Mouse (Mus musculus) CD4-positive, CD25-positive, alpha-beta regulatory T cell, adult 4 months (primary cell): ENCODE results near the gene 1600002K03Rik. TPM values are rescaled to one million over a fixed set of nuclear protein-coding genes. Genes with fewer than 3 reads are reported as not detected.
A peak's percentile ranks its signal among the peaks of the same experiment; 100 is the strongest.

Source experiments
- ATAC-seq: one replicate; pipeline ENCODE4 v1.8.0; 2017
- polyA plus RNA-seq, 2 experiments: library from polyadenylated mRNA; unstranded; fragments of 100-300 nt; shearing (Covaris generic); gene quantifications; one replicate each; pipeline ENCODE4 v1.2.1; 2017

Gene 1600002K03Rik
- 10 to 100 TPM; 21.6 to 23.5 TPM for polyA plus RNA-seq

- ATAC-seq: peak; percentile 87
These were observed at the start of gene 1600002K03Rik for GRCm38 (mm10) chr10:80172527-80173292. TSS of gene 1600002K03Rik (plus strand) at chr10:80172944.

GRCm38 (mm10) chr10:80123932-80124562 is 48.7 kb upstream of the 1600002K03Rik start:
- ATAC-seq: no peak

GRCm38 (mm10) chr10:80127920-80128319 is 44.8 kb upstream of the 1600002K03Rik start:
- ATAC-seq: no peak

GRCm38 (mm10) chr10:80129846-80130245 is 42.9 kb upstream of the 1600002K03Rik start:
- no peak for ATAC-seq

GRCm38 (mm10) chr10:80130403-80131031 is 42.2 kb upstream of the 1600002K03Rik start:
- ATAC-seq: no peak

- no peak for ATAC-seq
These were observed 41.3 kb upstream of the 1600002K03Rik start for GRCm38 (mm10) chr10:80131316-80131951.

GRCm38 (mm10) chr10:80131952-80132350 is 40.8 kb upstream of the 1600002K03Rik start:
- ATAC-seq: no peak

GRCm38 (mm10) chr10:80133226-80133849 is 39.4 kb upstream of the 1600002K03Rik start:
- ATAC-seq: no peak

- ATAC-seq: no peak
These were observed 38.3 kb upstream of the 1600002K03Rik start for GRCm38 (mm10) chr10:80134421-80134820.

- no peak for ATAC-seq
These were observed 37.6 kb upstream of the 1600002K03Rik start for GRCm38 (mm10) chr10:80135161-80135560.

- no peak for ATAC-seq
These were observed 37.1 kb upstream of the 1600002K03Rik start for GRCm38 (mm10) chr10:80135641-80136040.

- no peak for ATAC-seq
These were observed 36.4 kb upstream of the 1600002K03Rik start for GRCm38 (mm10) chr10:80136179-80136951.

GRCm38 (mm10) chr10:80136952-80137625 is 35.7 kb upstream of the 1600002K03Rik start:
- no peak for ATAC-seq

GRCm38 (mm10) chr10:80137626-80138552 is 34.9 kb upstream of the 1600002K03Rik start:
- no peak for ATAC-seq

- ATAC-seq: peak; percentile 4
These were observed 33.9 kb upstream of the 1600002K03Rik start, which contains the start of gene Atp5d for GRCm38 (mm10) chr10:80138553-80139438. TSS of gene Atp5d (plus strand) at chr10:80138632.

- ATAC-seq: no peak
These were observed 33.3 kb upstream of the 1600002K03Rik start for GRCm38 (mm10) chr10:80139439-80139775.

- no peak for ATAC-seq
These were observed 32.6 kb upstream of the 1600002K03Rik start for GRCm38 (mm10) chr10:80139975-80140665.

- ATAC-seq: no peak
These were observed 32.1 kb upstream of the 1600002K03Rik start, which contains the start of gene Cbarp for GRCm38 (mm10) chr10:80140666-80141035. TSS of gene Cbarp (minus strand) at chr10:80140835.
